Mouse (Mus musculus) small intestine, adult 2 months (tissue): Measurements from ENCODE around the gene Lbh.

ENCODE experiments used
- CTCF ChIP-seq: fragments of 200-500 bp; IDR thresholded peaks from 2 replicates; pipeline ENCODE4 v1.5.1; 2012; ENCODE audit warnings: low read depth, mild to moderate bottlenecking, control low read depth, inconsistent platforms, low read length, moderate library complexity, mixed read lengths; ENCODE audit not compliant: insufficient replicate concordance, insufficient read length; ENCODE audit errors: extremely low read depth
- POLR2A ChIP-seq: fragments of 200-500 bp; IDR thresholded peaks from 2 replicates; pipeline ENCODE4 v1.6.1; 2012; ENCODE audit warnings: low read depth, mild to moderate bottlenecking, control low read depth, inconsistent platforms, low read length, moderate library complexity

- TF ChIP-seq CTCF (no peak), POLR2A (no peak)
These were observed 37.4 kb downstream of the Lbh start for GRCm38 (mm10) chr17:72955534-72955933.
